Mouse (Mus musculus): ENCODE measurements around the gene Pxdc1.

Gene Pxdc1

DNA sequence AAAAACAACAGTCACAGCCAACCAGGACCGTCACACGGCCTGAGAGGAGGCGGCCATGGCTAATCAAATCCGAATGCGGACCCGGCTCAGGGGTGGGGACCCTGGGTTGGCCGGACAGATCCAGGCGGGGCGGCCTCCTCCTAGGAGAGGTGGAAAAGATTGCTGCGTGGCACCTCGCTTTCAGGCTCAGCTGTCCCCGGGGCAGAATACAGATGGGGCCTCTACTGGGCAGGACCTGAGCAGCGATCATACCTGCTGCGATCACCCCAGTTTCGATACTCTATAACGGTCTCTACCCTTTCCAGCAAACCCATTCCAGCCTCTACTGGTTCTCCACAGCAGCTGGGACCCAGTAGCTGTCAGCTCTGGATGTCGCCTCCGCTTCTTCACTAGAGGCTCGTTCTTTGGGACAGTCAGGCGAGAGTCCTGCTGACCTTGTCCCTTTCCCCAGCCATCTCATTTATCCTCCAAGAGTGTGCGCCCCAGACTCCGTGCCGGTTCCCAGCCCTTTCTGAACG is 1.8 kb downstream of the Pxdc1 start:
- no peak for DNase-seq (ENCODE audit: low read depth)

GRCm38 (mm10) chr13:34650953-34651352 is 2.3 kb downstream of the Pxdc1 start:
- no peak for DNase-seq (ENCODE audit: low read depth)

DNA sequence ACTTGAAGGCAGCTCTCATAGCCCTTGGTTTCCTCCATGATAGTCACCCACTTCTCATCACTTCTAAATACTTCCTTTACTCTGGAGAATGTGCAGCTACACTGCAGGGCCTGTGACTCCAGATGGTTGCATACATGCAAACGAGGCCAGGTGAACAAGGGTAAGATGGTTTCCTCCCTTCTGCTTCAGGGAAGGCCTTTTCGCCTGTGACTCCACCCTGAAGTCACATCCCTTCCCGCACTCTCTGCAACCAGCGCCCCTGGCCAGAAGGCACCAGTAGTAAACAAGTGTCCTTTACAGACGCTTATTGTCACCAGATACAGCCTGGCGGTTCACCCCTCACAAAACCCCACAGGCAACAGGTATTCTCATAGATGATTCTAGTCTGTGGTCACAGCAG is 2.9 kb downstream of the Pxdc1 start:
- DNase-seq (ENCODE audit: low read depth) = no peak

GRCm38 (mm10) chr13:34647751-34648150 is 5.5 kb downstream of the Pxdc1 start:
- DNase-seq (ENCODE audit: low read depth) = no peak

DNA sequence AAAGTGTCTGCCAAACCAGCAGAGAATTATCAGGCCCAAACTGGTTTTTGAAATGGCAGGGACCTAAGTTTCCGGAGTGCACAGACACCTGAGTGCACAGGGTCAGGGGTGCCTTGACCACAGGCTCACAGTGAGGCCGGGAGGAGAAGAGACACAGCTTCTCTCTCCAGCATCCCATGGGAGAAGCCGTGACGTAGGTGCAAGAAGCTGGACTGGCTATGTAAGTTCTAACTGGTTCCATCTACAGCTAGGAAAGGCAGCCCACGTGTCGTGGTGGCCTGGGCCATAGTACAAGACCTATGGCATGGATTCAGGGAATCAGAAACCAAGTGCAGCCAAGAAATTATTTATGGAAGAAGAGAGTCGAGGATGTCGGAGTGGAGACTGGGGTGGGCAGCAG is 6.1 kb downstream of the Pxdc1 start:
- no peak for DNase-seq (ENCODE audit: low read depth)

DNA sequence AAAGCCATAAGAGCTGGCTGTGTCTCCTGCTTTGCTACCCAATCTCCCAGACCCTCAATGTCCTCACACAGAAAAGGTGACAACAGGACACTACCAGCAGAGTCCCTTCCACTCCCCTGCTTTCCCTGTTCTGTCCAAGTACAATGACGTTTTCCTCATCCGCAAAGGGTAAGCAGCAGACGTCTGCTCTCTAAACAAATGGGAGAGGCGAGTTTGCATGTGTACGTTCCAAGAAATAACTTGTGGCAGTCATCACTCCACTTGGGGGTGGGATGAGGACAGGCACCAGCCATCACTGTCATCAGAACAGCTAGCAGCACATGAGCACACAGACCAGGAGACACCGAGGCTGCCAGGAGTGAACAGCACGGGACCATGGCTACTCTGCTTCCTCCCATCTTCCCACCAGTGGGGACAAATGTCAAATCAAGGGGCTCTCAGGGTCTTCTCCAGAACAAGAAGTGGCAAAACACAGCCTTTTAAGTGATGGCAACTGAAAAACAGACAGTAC is 7.0 kb downstream of the Pxdc1 start:
- no peak for DNase-seq (ENCODE audit: low read depth)

- no peak for DNase-seq (ENCODE audit: low read depth)
These were observed 7.8 kb downstream of the Pxdc1 start for GRCm38 (mm10) chr13:34645519-34645918.

GRCm38 (mm10) chr13:34644401-34644800 is 8.9 kb downstream of the Pxdc1 start:
- DNase-seq (ENCODE audit: low read depth) = no peak

- DNase-seq (ENCODE audit: low read depth) = no peak
These were observed 9.4 kb downstream of the Pxdc1 start for GRCm38 (mm10) chr13:34643926-34644325.

- peak; percentile 68 for DNase-seq (ENCODE audit: low read depth)
These were observed 10.1 kb downstream of the Pxdc1 start for GRCm38 (mm10) chr13:34642941-34643875.

- no peak for DNase-seq (ENCODE audit: low read depth)
These were observed 12.2 kb downstream of the Pxdc1 start for GRCm38 (mm10) chr13:34641066-34641465.

DNA sequence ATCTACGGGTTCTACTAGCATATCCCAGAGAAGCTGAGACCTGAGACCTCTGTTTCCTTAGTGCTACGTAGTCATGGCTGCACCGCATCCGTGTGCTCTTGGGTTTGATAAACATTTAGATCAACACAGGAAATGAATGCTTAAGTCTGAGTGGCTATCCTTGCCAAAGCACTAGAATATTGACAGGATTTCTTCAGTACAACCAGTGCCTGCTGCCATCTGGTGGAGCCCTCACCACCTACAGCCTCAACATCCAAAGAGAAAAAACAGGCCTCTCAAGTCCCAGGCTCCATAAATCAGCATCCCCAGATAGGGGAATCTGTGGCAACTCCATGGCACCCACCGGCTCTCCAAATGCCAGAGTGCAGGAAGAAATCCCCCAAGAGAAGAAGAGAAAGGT is 17.3 kb downstream of the Pxdc1 start:
- DNase-seq (ENCODE audit: low read depth) = peak; percentile 77

- no peak for DNase-seq (ENCODE audit: low read depth)
These were observed 23.0 kb downstream of the Pxdc1 start for GRCm38 (mm10) chr13:34630319-34630718.

DNA sequence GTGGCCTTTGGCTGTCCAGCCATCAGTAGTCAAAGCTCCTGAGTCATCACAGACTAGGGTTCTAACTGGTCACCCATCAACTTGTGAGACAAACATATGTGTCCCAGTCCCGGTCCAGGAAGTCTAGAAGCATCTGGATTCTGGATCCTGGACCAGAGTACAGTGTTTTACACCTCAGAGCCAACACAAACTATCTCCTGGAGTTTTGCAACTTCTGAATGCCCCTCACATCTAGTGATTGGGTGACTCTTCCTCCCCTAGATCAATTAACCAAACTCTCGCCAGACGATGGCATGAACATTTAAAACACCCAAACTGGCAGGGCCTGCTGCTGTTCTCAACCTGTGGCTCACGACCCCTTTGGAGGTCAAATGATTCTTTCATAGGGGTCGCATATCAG is 23.5 kb downstream of the Pxdc1 start:
- no peak for DNase-seq (ENCODE audit: low read depth)

GRCm38 (mm10) chr13:34627446-34627845 is 25.8 kb downstream of the Pxdc1 start:
- no peak for DNase-seq (ENCODE audit: low read depth)

DNA sequence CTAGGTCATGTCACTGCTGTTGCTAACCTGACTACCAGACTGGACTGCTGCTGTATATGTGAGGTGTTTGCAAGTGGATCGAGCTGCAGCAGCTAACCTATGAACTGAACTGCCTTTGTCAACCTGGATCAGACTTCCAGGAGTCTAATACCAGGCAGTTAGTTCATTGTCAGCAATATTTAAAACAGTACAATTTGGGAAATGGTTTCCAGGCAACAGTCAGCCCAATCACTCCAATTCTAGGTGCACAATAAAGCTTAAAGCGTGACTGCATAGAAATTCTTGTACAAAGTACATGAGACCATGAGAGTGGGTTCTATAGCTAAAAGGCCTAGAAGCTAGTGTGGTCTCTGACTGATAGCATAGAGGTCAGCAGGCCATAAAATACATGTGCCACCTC is 28.9 kb downstream of the Pxdc1 start:
- DNase-seq (ENCODE audit: low read depth) = no peak

- DNase-seq (ENCODE audit: low read depth) = no peak
These were observed 40.9 kb downstream of the Pxdc1 start for GRCm38 (mm10) chr13:34612402-34612801.

- DNase-seq (ENCODE audit: low read depth) = no peak
These were observed 43.6 kb downstream of the Pxdc1 start for GRCm38 (mm10) chr13:34609711-34610110.

DNA sequence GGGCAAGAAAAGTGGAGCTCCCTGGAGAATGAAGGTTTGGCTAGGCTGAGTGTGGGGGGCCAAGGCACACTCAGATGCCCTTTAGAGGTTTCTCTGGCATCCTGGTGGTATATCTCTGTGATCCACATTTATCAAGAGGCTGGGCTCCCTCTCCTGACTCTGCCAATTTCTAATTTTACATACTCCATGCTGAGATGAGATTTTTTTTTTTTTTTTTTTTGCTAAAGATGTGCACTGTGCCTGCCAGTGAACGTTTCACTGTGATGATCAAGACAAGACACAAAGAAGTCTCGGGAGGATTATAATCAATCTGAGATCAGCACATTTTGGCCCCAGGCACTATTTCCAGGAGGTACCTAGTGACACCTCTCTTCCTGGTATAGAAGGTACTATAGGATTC is 46.2 kb downstream of the Pxdc1 start:
- DNase-seq (ENCODE audit: low read depth) = no peak

- DNase-seq (ENCODE audit: low read depth) = no peak
These were observed 47.4 kb downstream of the Pxdc1 start for GRCm38 (mm10) chr13:34605884-34606283.

DNA sequence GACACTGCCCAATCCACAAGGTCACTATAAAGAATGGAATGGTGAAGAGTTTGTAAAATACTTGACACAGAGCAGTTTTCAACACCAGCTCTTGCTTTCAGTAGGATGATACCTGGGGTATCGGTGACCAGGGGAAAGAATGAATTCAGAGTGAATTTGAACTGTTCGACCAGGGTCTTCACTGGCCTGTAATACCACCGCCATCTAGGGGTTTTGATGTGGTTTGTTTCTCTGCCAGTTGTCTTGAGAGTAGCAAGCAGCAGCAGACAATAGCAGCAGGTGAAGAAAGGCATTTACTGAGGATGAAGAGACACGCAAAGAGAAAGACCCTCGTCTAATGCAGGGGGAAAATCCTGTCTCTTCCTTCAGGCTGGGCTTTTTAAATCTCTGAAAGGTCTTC is 48.1 kb downstream of the Pxdc1 start:
- peak; percentile 7 for DNase-seq (ENCODE audit: low read depth)

- DNase-seq (ENCODE audit: low read depth) = no peak
These were observed 48.9 kb downstream of the Pxdc1 start for GRCm38 (mm10) chr13:34604406-34604805.

DNA sequence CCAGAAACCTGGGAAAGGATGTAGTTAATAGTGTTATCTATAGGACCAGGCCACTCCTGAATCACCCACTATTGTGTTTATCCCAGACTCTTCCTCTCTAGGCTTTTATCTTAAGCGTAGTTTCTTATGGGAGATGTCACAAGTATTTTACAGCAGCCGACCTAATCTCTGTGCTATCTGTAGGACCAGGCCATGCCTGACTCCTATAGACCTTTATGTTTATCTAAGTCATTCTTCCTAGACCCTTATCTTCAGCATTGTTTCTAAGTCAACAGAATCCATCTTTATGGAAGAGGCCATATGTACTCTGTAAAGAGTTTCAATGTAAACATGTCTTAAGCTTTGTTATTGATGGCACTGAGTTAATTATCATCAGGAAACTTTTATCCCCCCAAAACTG is 50.5 kb downstream of the Pxdc1 start:
- no peak for DNase-seq (ENCODE audit: low read depth)

DNA sequence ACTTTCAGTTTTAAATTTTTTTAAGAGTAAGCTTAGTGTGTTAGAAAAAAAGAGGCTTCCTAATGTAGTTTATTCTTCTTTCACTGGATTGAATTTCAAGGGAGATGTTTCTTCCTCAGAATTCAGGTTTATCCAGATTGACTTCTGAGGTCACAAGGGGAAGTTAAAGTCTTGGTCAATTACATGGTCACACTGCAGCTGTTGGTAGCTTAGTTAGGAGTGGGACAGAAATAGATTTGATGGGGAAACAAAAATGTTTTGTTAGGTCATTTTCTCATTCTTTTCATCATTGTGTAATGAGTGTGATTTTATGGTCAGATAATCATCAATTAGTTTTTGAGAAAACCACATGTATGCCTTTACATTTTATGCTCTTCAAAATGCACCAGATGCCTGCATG is 56.5 kb downstream of the Pxdc1 start:
- peak; percentile 11 for DNase-seq (ENCODE audit: low read depth)
